Mouse (Mus musculus): Measurements from ENCODE around the gene Fuom. TPM values are rescaled to one million over a fixed set of nuclear protein-coding genes. Genes with fewer than 3 reads are reported as not detected.

Gene Fuom
- polyA plus RNA-seq, 1 experiment: 2.7 TPM

DNA sequence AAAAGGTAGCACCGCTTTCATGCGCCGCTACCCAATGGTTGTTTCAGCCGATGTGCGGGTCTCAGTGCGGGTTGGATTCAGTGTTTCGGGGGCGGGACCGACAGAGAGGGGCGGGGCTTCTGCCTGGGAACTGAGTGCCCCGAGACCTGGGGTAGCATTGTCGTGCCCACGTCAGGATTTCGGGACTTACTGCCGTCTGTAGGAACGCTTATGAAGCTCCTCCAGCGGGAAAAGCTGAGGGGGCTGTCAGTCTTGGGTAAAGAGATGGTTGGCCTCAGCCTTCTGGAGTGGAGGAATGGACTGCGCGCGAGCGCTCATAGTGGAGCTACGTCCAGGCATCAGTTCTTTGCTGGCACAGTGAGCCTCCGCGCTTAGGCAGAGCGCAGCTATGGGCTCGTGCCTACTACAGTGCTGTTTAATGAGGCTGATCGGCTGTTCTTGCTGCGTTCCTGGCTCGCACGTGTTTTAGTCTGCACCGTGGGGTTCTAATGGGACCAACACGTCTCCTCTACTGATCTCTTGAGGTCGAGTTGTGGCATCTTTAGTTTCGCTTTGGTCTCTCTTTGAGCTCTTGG is 53.0 kb downstream of the Fuom start:
- H3K36me3 ChIP-seq (ENCODE audit: control insufficient read depth, insufficient read depth, low read length): no peaks in the 10 kb centered on the region
- peak overlapping the region; percentile 33 for H3K4me3 ChIP-seq (ENCODE audit: control insufficient read depth, low read depth, low read length)
- H3K27me3 ChIP-seq (ENCODE audit: control insufficient read depth, insufficient read depth, low read length): no peaks in the 10 kb centered on the region; the same call in 1 of the 2 replicates
- TF ChIP-seq CTCF (IDR thresholded peaks at IDR 0.05; ENCODE audit: control insufficient read depth, insufficient read depth, insufficient replicate concordance, low read depth, low read length) (no peak), POLR2A (IDR thresholded peaks at IDR 0.05; ENCODE audit: control insufficient read depth, low read depth, low read length) (no peak)
- peaks cover 6% of the 10 kb centered on the region for H3K4me1 ChIP-seq (ENCODE audit: control insufficient read depth, insufficient read depth, low read length)
- H3K27ac ChIP-seq (ENCODE audit: control insufficient read depth, insufficient read depth, low read depth, low read length): no peak overlapping the region

DNA sequence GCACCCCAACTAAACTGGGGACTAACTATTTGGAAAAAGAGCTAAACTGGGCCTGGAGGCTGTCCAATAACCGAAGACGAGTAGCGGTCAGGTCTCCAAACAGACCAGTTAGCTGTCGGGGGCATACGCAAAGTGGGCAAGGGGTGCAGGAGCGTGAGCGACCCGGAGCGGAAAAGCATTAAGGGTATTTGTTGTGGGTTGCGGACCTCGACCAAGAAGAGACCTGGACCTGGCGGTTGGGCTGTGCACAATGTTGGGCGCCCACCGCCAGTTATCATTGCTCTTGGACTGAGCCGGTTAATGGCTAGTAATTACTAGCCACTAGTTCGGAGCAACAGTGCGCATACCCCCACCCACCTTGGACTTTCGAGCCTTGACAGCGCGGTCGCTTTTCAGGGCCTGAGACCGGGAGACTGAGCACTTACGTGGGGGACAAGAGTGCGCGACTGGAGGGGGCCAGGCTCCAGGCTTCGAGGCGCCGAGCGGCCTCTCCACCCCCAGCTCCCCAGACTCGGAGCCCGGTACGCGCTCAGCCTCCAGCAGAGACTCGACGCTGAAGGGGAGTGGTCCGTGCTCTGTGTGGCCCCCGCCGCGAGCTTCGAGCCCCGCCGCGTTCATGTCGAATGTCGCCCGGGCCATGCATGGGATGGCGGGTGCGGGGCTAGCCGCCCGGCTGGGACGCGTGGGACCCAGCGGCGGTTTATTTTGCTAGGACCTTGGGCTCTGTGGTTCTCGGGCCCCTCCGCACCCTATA is 53.7 kb downstream of the Fuom start, which contains the start of gene Msx3:
TSS of gene Msx3 (minus strand) at position 729 of the 754 bp plus-strand sequence.
- Histone ChIP-seq H3K27me3 (ENCODE audit: control insufficient read depth, insufficient read depth, low read length) (no peaks in the 10 kb centered on the region; the same call in 1 of the 2 replicates), H3K27ac (ENCODE audit: control insufficient read depth, insufficient read depth, low read depth, low read length) (no peak within 1 kb of the TSS)

DNA sequence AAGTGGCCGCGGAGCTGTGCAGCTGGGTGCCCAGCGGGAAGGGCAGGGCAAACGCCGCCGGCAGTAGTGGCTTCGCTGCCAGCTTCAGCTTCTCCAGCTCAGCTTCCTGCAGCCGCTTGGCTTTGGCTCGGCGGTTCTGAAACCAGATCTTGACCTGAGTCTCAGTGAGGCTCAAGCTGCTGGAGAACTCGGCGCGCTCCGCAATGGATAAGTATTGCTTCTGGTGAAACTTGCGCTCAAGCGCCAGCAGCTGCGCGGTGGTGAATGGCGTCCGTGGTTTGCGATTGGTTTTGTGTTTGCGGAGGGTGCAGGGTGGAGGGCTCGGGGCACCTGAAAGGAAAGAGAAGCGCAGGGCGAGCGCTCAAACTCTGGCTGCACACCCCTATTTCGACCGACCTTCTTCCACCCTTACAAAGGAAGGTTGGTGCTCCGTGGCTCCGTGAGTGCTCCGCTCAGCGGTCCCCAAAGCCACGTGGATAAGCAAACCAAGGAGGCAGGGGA is 54.4 kb downstream of the Fuom start:
- Histone ChIP-seq H3K4me1 (ENCODE audit: control insufficient read depth, insufficient read depth, low read length) (peaks cover 6% of the 10 kb centered on the region), H3K36me3 (ENCODE audit: control insufficient read depth, insufficient read depth, low read length) (no peaks in the 10 kb centered on the region), H3K27me3 (ENCODE audit: control insufficient read depth, insufficient read depth, low read length) (no peaks in the 10 kb centered on the region; the same call in 1 of the 2 replicates), H3K27ac (ENCODE audit: control insufficient read depth, insufficient read depth, low read depth, low read length) (no peak overlapping the region), H3K4me3 (ENCODE audit: control insufficient read depth, low read depth, low read length) (peak overlapping the region; percentile 12)
- no peak for TF ChIP-seq POLR2A (IDR thresholded peaks at IDR 0.05; ENCODE audit: control insufficient read depth, low read depth, low read length)
- TF ChIP-seq CTCF (IDR thresholded peaks at IDR 0.05; ENCODE audit: control insufficient read depth, insufficient read depth, insufficient replicate concordance, low read depth, low read length): no peak

More for the DNA sequence above, 53.7 kb downstream of the Fuom start, which contains the start of gene Msx3:
- no peak for TF ChIP-seq CTCF (IDR thresholded peaks at IDR 0.05; ENCODE audit: control insufficient read depth, insufficient read depth, insufficient replicate concordance, low read depth, low read length)
- H3K4me1 ChIP-seq (ENCODE audit: control insufficient read depth, insufficient read depth, low read length): peaks cover 6% of the 10 kb centered on the region
- no peaks in the 10 kb centered on the region for H3K36me3 ChIP-seq (ENCODE audit: control insufficient read depth, insufficient read depth, low read length)
- peak within 1 kb of the TSS; percentile 33 for H3K4me3 ChIP-seq (ENCODE audit: control insufficient read depth, low read depth, low read length)

Other genes with a start within 250 kb of the Fuom start
- gene Kndc1, start 207.7 kb downstream of the Fuom start, polyA plus RNA-seq (2012; rRNA removed): 3.6 and 3.9 TPM in 2 replicates
- 1.5 and 2.1 TPM in 2 replicates for gene Utf1, start 158.7 kb downstream of the Fuom start, polyA plus RNA-seq (2012; rRNA removed)
- gene 6430531B16Rik, start 123.7 kb downstream of the Fuom start, polyA plus RNA-seq (2012; rRNA removed): 108 and 114 TPM in 2 replicates
- 6.9 and 7.0 TPM in 2 replicates for gene Adam8, start 109.9 kb downstream of the Fuom start, polyA plus RNA-seq (2012; rRNA removed)
- gene Zfp511, start 66.0 kb downstream of the Fuom start, polyA plus RNA-seq (2012; rRNA removed): 57.7 and 58.9 TPM in 2 replicates
- gene Tubgcp2, start 65.8 kb downstream of the Fuom start, polyA plus RNA-seq (2012; rRNA removed): 60.3 and 67.5 TPM in 2 replicates
- gene Msx3, start 53.4 kb downstream of the Fuom start, polyA plus RNA-seq (2012; rRNA removed): 0.12 TPM in 1 of 2 replicates, not detected in the other
- gene Caly, start 19.9 kb downstream of the Fuom start, polyA plus RNA-seq (2012; rRNA removed): 3.7 and 4.6 TPM in 2 replicates
- gene Prap1, start 9.0 kb downstream of the Fuom start, polyA plus RNA-seq (2012; rRNA removed): 0.73 and 1.4 TPM in 2 replicates
- 3.0 and 4.2 TPM in 2 replicates for gene Paox, start 13.4 kb upstream of the Fuom start, polyA plus RNA-seq (2012; rRNA removed)
- gene Echs1, start 14.0 kb upstream of the Fuom start, polyA plus RNA-seq (2012; rRNA removed): 22.0 and 24.2 TPM in 2 replicates
- gene Mtg1, start 35.1 kb upstream of the Fuom start, polyA plus RNA-seq (2012; rRNA removed): 10.7 and 11.3 TPM in 2 replicates
- 0.13 and 0.30 TPM in 2 replicates for gene Sprn, start 52.4 kb upstream of the Fuom start, polyA plus RNA-seq (2012; rRNA removed)
- not detected in 2 replicates for gene Olfr522, start 62.3 kb upstream of the Fuom start, polyA plus RNA-seq (2012; rRNA removed)
- gene Olfr523, start 70.8 kb upstream of the Fuom start, polyA plus RNA-seq (2012; rRNA removed): not detected in 2 replicates
- gene Olfr524, start 103.5 kb upstream of the Fuom start, polyA plus RNA-seq (2012; rRNA removed): not detected in 2 replicates
- gene Cd163l1, start 115.8 kb upstream of the Fuom start, polyA plus RNA-seq (2012; rRNA removed): 0.02 and 0.28 TPM in 2 replicates
- gene 5830411N06Rik, start 144.8 kb upstream of the Fuom start, polyA plus RNA-seq (2012; rRNA removed): 0.13 and 0.19 TPM in 2 replicates
- gene Olfr525, start 218.4 kb upstream of the Fuom start, polyA plus RNA-seq (2012; rRNA removed): not detected in 2 replicates
- not detected in 2 replicates for gene Olfr527, start 231.6 kb upstream of the Fuom start, polyA plus RNA-seq (2012; rRNA removed)